Mouse (Mus musculus) midbrain, embryonic 16.5 days (tissue): Measurements from ENCODE around the gene Nup93. TPM values are rescaled to one million over a fixed set of nuclear protein-coding genes. Genes with fewer than 3 reads are reported as not detected.
"Not testable (repeated sequence)": the region's sequence is repeated elsewhere in the genome, so short reads cannot be mapped to it uniquely, and the experiment has no call there.

ENCODE experiments used
- ATAC-seq: fragments of 200-750 bp; cut with Nextera tagmentation; 2 replicates; pipeline ENCODE4 v1.8.0; 2017; ENCODE audit warnings: moderate TSS enrichment
- H3K27ac ChIP-seq: fragments of 300-500 bp; sonication (generic); 2 replicates; pipeline ENCODE4 v1.5.1; 2014; ENCODE audit warnings: mild to moderate bottlenecking, low read length, mixed read lengths
- H3K27me3 ChIP-seq: fragments of 300-500 bp; sonication (generic); 2 replicates; pipeline ENCODE4 v1.6.1; 2014; ENCODE audit warnings: low read depth, low read length, mixed read lengths; ENCODE audit not compliant: control insufficient read depth, insufficient read depth
- H3K36me3 ChIP-seq: fragments of 300-500 bp; sonication (generic); 2 replicates; pipeline ENCODE4 v1.6.1; 2014; ENCODE audit warnings: mild to moderate bottlenecking, low read length, moderate library complexity, mixed read lengths; ENCODE audit not compliant: control insufficient read depth, insufficient read depth
- H3K4me1 ChIP-seq: fragments of 300-500 bp; sonication (generic); 2 replicates; pipeline ENCODE4 v1.6.1; 2014; ENCODE audit warnings: mild to moderate bottlenecking, low read length, mixed read lengths; ENCODE audit not compliant: control insufficient read depth, insufficient read depth
- H3K4me2 ChIP-seq: fragments of 300-500 bp; sonication (generic); 2 replicates; pipeline ENCODE4 v1.6.1; 2014; ENCODE audit warnings: mild to moderate bottlenecking, low read length, mixed read lengths
- H3K4me3 ChIP-seq: fragments of 300-500 bp; sonication (generic); 2 replicates; pipeline ENCODE4 v1.5.1; 2014; ENCODE audit warnings: low read depth, mild to moderate bottlenecking, low read length, moderate library complexity, mixed read lengths
- H3K9ac ChIP-seq: fragments of 300-500 bp; sonication (generic); 2 replicates; pipeline ENCODE4 v1.6.1; 2014; ENCODE audit warnings: low read depth, low read length, mixed read lengths
- H3K9me3 ChIP-seq: fragments of 300-500 bp; sonication (generic); replicated peaks from 2 replicates; pipeline ENCODE4 v1.6.1; 2014; ENCODE audit warnings: mild to moderate bottlenecking, low read length, mixed read lengths; ENCODE audit not compliant: control insufficient read depth, poor library complexity, severe bottlenecking
- WGBS: fragments of 180-500 bp; shearing (Covaris S2); extraction: QIAGEN DNeasy Blood & Tissue Kit; methylation state at CpG from one replicate; pipeline ENCODE4 v1.1.7; 2014; 5-methylcytosine and 5-hydroxymethylcytosine counted together
- polyA plus RNA-seq: library from polyadenylated mRNA; unstranded; fragments of >200 nt; fragmentation: Nextera tagmentation; extraction: Ambion mirVana; gene quantifications from 2 replicates; pipeline ENCODE4 v1.2.1, GENCODE M21; 2015

The Nup93 gene
- polyA plus RNA-seq, result 58.6 and 59.1 TPM in 2 replicates

GRCm38 (mm10) chr8:94214252-94215173 lies at the start of gene Nup93:
Gene Nup93, plus strand, starts transcription at chr8:94214564.
- Histone ChIP-seq H3K4me2 (peak within 1 kb of the TSS; percentile 71), H3K27me3 (no peaks in the 10 kb centered on the region), H3K4me1 (peaks cover 20% of the 10 kb centered on the region), H3K4me3 (peak within 1 kb of the TSS; percentile 68), H3K36me3 (no peaks in the 10 kb centered on the region), H3K9me3 (no peaks in the 10 kb centered on the region), H3K27ac (peak within 1 kb of the TSS; percentile 76), H3K9ac (peak within 1 kb of the TSS; percentile 81)
- under 1% methylated on average over 64 of the region's 68 CpGs for WGBS
- ATAC-seq, result peak; percentile 95

GRCm38 (mm10) chr8:94165772-94166171 lies 48.6 kb upstream of the Nup93 start:
- H3K9ac ChIP-seq, H3K9me3 ChIP-seq, H3K27ac ChIP-seq, H3K4me3 ChIP-seq, H3K4me1 ChIP-seq, ATAC-seq, H3K27me3 ChIP-seq, H3K36me3 ChIP-seq, H3K4me2 ChIP-seq: not testable (repeated sequence)
- 80% methylated on average over 8 of the region's 8 CpGs for WGBS

- ATAC-seq, result peak; percentile 60; the same call in 1 of the 2 replicates
- Histone ChIP-seq H3K4me1 (peaks cover 8% of the 10 kb centered on the region), H3K4me3 (no peak overlapping the region), H3K9me3 (no peaks in the 10 kb centered on the region), H3K36me3 (no peaks in the 10 kb centered on the region), H3K27me3 (peaks cover 18% of the 10 kb centered on the region), H3K9ac (peak overlapping the region; percentile 7; the same call in 1 of the 2 replicates), H3K4me2 (peak overlapping the region; percentile 30; the same call in 1 of the 2 replicates), H3K27ac (no peak overlapping the region)
- WGBS, result 2% methylated on average over 6 of the region's 6 CpGs
Measured at GRCm38 (mm10) chr8:94167244-94167643, 47.1 kb upstream of the Nup93 start.

- no peak overlapping the region for H3K4me2 ChIP-seq
- whole genome bisulfite sequencing, result 86% methylated on average over 5 of the region's 5 CpGs
- no peak overlapping the region for H3K27ac ChIP-seq
- no peaks in the 10 kb centered on the region for H3K9me3 ChIP-seq
- no peak for ATAC-seq
- H3K4me1 ChIP-seq, result peaks cover 19% of the 10 kb centered on the region
- peaks cover 37% of the 10 kb centered on the region for H3K27me3 ChIP-seq
- no peak overlapping the region for H3K9ac ChIP-seq
- H3K4me3 ChIP-seq, result no peak overlapping the region
- H3K36me3 ChIP-seq, result no peaks in the 10 kb centered on the region
Measured at GRCm38 (mm10) chr8:94169547-94169946, 44.8 kb upstream of the Nup93 start.

- Histone ChIP-seq H3K4me3 (no peak overlapping the region), H3K9me3 (no peaks in the 10 kb centered on the region), H3K27ac (no peak overlapping the region), H3K4me1 (peaks cover 19% of the 10 kb centered on the region), H3K4me2 (peak overlapping the region; percentile 95), H3K36me3 (no peaks in the 10 kb centered on the region), H3K27me3 (peaks cover 51% of the 10 kb centered on the region), H3K9ac (no peak overlapping the region)
- ATAC-seq, result no peak
- WGBS, result 52% methylated on average over 10 of the region's 10 CpGs
Measured at GRCm38 (mm10) chr8:94171321-94171755, 43.0 kb upstream of the Nup93 start.

GRCm38 (mm10) chr8:94172075-94172808 lies 42.1 kb upstream of the Nup93 start, which contains the start of gene Mt2:
Gene Mt2, plus strand, starts transcription at chr8:94172664.
- Histone ChIP-seq H3K4me2 (peak within 1 kb of the TSS; percentile 95), H3K9ac (peak within 1 kb of the TSS; percentile 64), H3K36me3 (no peaks in the 10 kb centered on the region), H3K27me3 (peaks cover 52% of the 10 kb centered on the region), H3K27ac (no peak within 1 kb of the TSS), H3K4me3 (peak within 1 kb of the TSS; percentile 49), H3K9me3 (no peaks in the 10 kb centered on the region), H3K4me1 (peaks cover 19% of the 10 kb centered on the region)
- peak; percentile 59; the same call in 1 of the 2 replicates for ATAC-seq
- under 1% methylated on average over 56 of the region's 56 CpGs for WGBS

GRCm38 (mm10) chr8:94172809-94173732 lies 41.3 kb upstream of the Nup93 start:
- H3K27ac ChIP-seq, result no peak overlapping the region
- peak overlapping the region; percentile 95 for H3K4me2 ChIP-seq
- H3K9ac ChIP-seq, result peak overlapping the region; percentile 64; the same call in 1 of the 2 replicates
- H3K4me3 ChIP-seq, result peak overlapping the region; percentile 49
- no peaks in the 10 kb centered on the region for H3K9me3 ChIP-seq
- H3K27me3 ChIP-seq, result peaks cover 58% of the 10 kb centered on the region
- no peaks in the 10 kb centered on the region for H3K36me3 ChIP-seq
- 2% methylated on average over 39 of the region's 39 CpGs for WGBS
- H3K4me1 ChIP-seq, result peaks cover 19% of the 10 kb centered on the region
- ATAC-seq, result peak; percentile 22; the same call in 1 of the 2 replicates

- H3K9ac ChIP-seq, result no peak overlapping the region
- no peak overlapping the region for H3K4me3 ChIP-seq
- H3K27ac ChIP-seq, result no peak overlapping the region
- ATAC-seq, result no peak
- no peak overlapping the region for H3K4me2 ChIP-seq
- peaks cover 23% of the 10 kb centered on the region for H3K4me1 ChIP-seq
- 47% methylated on average over 11 of the region's 11 CpGs for WGBS
- no peaks in the 10 kb centered on the region for H3K36me3 ChIP-seq
- H3K9me3 ChIP-seq, result no peaks in the 10 kb centered on the region
- H3K27me3 ChIP-seq, result peaks cover 66% of the 10 kb centered on the region
Measured at GRCm38 (mm10) chr8:94173848-94174403, 40.4 kb upstream of the Nup93 start.
